1 mouse cellular context compared by ENCODE assay signal in genomic region chr9:44337436-44338169, GRCm38 (mm10).
TF ChIP-seq lines count a peak whose summit lies in the region.

No protein-coding gene starts in this region.

TF ChIP-seq in MEL, 35 proteins besides CTCF, POLR2A, EP300 and RAD21 (continued from another document):
- TF ChIP-seq POLR2AphosphoS2 (IDR thresholded peaks at IDR 0.05; ENCODE audit: low read length) (peak; percentile 73), USF2 (IDR thresholded peaks at IDR 0.05; ENCODE audit: borderline replicate concordance in 1 of 2, insufficient read depth in 1 of 2, low read depth in 1 of 2, low read length in 2 of 2) (no peak), ZMIZ1 (IDR thresholded peaks at IDR 0.05; ENCODE audit: low read depth, low read length) (no peak; the same call in none of the 2 replicates)
TF ChIP-seq in MEL: peak in this region for 2.
